Mouse (Mus musculus) heart, adult 2 months (tissue): ENCODE data around the gene Coro1a. TPM values are rescaled to one million over a fixed set of nuclear protein-coding genes. Genes with fewer than 3 reads are reported as not detected.

Experiments
- DNase-seq, 2 experiments: peaks; one replicate each; pipeline ENCODE4 v3.0.0; 2021
- H3K27ac ChIP-seq: fragments of 200-600 bp; 2 replicates; pipeline ENCODE4 v1.8.1; 2022
- H3K27me3 ChIP-seq: fragments of 200-500 bp; 2 replicates; pipeline ENCODE4 v1.6.1; 2012; ENCODE audit warnings: mild to moderate bottlenecking, low read length, inconsistent platforms, mixed read lengths; ENCODE audit not compliant: control insufficient read depth, insufficient read depth
- H3K36me3 ChIP-seq: fragments of 200-500 bp; 2 replicates; pipeline ENCODE4 v1.6.1; 2012; ENCODE audit warnings: low read length, inconsistent platforms; ENCODE audit not compliant: control insufficient read depth, insufficient read depth
- H3K4me1 ChIP-seq: fragments of 200-500 bp; 2 replicates; pipeline ENCODE4 v1.6.1; 2011; ENCODE audit warnings: low read length; ENCODE audit not compliant: control insufficient read depth, insufficient read depth
- H3K4me3 ChIP-seq: fragments of 200-600 bp; 2 replicates; pipeline ENCODE4 v1.8.1; 2022
- H3K79me2 ChIP-seq: fragments of 200-500 bp; replicated peaks from 2 replicates; pipeline ENCODE4 v1.6.1; 2012; ENCODE audit warnings: mild to moderate bottlenecking, inconsistent platforms, low read length, moderate library complexity, mixed read lengths; ENCODE audit not compliant: control insufficient read depth, insufficient read depth
- H3K9ac ChIP-seq: fragments of 200-500 bp; 2 replicates; pipeline ENCODE4 v1.6.1; 2012; ENCODE audit warnings: low read depth, mild to moderate bottlenecking, control low read depth, inconsistent platforms, low read length, mixed read lengths
- CTCF ChIP-seq: fragments of 200-600 bp; IDR thresholded peaks from 2 replicates; pipeline ENCODE4 v1.8.1; 2022; ENCODE audit warnings: antibody characterized with exemption, mild to moderate bottlenecking, moderate library complexity
- EP300 ChIP-seq: fragments of 200-500 bp; IDR thresholded peaks from 2 replicates; pipeline ENCODE4 v1.6.1; 2011; ENCODE audit warnings: low read depth, low read length, control low read depth; ENCODE audit not compliant: insufficient read depth
- POLR2A ChIP-seq: fragments of 200-500 bp; IDR thresholded peaks from 2 replicates; pipeline ENCODE4 v1.6.1; 2011; ENCODE audit warnings: mild to moderate bottlenecking, low read depth, low read length, control low read depth; ENCODE audit not compliant: insufficient read depth
- WGBS: fragments of 180-500 bp; shearing (Covaris S2); methylation state at CpG from one replicate; pipeline ENCODE4 v1.1.7; 2018; 5-methylcytosine and 5-hydroxymethylcytosine counted together
- intact Hi-C: fragments of 180-260 bp; cut with DNase I; formaldehyde crosslinking; loops from one replicate; pipeline ENCODE4 v1.15.1; 2025
- polyA plus RNA-seq: library from polyadenylated mRNA; depleted of rRNA; stranded (reverse); fragments of >200 nt; gene quantifications from 2 replicates; pipeline ENCODE4 v1.2.3, GENCODE M21; 2012
- total RNA-seq, 2 experiments: library from RNA; stranded (reverse); gene quantifications; 2 replicates each; pipeline ENCODE4 v1.2.3; 2021

The Coro1a gene
- total and polyA plus RNA-seq, 3 experiments, result 9.8 to 33.7 (median 12.1) TPM

GRCm38 (mm10) chr7:126703757-126704077 lies 3.9 kb downstream of the Coro1a start:
- WGBS, result 21% methylated on average over 7 of the region's 7 CpGs
- Histone ChIP-seq H3K79me2 (no peaks in the 10 kb centered on the region), H3K27ac (peak overlapping the region; percentile 28; the same call in 1 of the 2 replicates), H3K4me1 (peaks cover 5% of the 10 kb centered on the region; the same call in 1 of the 2 replicates), H3K9ac (no peak overlapping the region), H3K27me3 (peaks cover 3% of the 10 kb centered on the region), H3K4me3 (no peak overlapping the region; the same call in 1 of the 2 replicates), H3K36me3 (no peaks in the 10 kb centered on the region)
- no peak for DNase-seq
- intact Hi-C loops, result no loop called here
- TF ChIP-seq CTCF (no peak), EP300 (no peak), POLR2A (no peak)

DNA sequence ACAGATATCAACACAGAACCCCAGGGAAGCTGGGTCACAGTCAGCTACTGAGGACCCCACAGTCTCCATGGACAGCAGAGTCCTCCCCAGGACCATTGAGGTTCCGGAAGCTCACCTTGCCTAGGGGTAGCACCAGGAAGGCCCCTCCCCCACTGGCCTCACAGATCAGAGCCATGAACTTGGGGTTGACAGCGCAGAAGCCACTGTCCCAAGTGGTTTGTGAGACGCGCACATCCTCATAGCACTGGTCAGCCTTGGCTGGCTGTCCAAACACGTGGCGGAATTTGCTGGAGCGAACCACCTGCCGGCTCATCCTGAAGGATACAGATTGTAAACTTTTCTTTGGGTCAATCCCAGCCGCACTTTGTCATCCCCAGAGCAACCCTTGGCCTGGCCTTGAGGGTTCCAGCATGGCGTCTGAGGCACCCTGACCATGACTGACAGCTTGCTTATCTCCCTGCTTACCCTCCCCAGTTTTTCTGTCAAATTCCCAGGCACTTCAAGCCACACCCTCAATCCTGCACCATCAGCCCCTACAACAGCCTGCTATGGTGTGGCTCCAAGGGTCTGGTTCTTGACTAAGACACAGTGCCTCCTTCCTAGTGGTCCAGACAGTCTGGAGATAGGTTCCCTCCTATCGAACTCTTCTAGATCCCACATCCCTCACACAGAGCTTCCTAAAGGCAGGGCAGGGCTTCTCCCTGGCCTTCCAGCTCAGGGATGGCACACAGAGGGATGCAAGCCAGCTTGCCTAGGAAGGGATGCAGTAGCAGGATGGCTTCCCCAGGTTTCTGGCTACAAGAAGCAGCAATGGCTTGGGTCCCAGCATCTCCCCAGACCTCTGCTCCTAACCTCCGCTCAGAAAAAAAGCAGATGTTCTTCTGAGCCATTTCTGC lies 4.5 kb downstream of the Coro1a start:
- peaks cover 3% of the 10 kb centered on the region for H3K27me3 ChIP-seq
- H3K36me3 ChIP-seq, result no peaks in the 10 kb centered on the region
- H3K4me3 ChIP-seq, result no peak overlapping the region; the same call in 1 of the 2 replicates
- peak overlapping the region; percentile 28; the same call in 1 of the 2 replicates for H3K27ac ChIP-seq
- no peaks in the 10 kb centered on the region for H3K79me2 ChIP-seq
- intact Hi-C loops, result no loop called here
- peak overlapping the region; percentile 8; the same call in 1 of the 2 replicates for H3K9ac ChIP-seq
- peaks cover 5% of the 10 kb centered on the region; the same call in 1 of the 2 replicates for H3K4me1 ChIP-seq
- no peak for DNase-seq
- 71% methylated on average over 12 of the region's 12 CpGs for WGBS
- no peak for TF ChIP-seq EP300
- TF ChIP-seq POLR2A, result no peak
- no peak for TF ChIP-seq CTCF

DNA sequence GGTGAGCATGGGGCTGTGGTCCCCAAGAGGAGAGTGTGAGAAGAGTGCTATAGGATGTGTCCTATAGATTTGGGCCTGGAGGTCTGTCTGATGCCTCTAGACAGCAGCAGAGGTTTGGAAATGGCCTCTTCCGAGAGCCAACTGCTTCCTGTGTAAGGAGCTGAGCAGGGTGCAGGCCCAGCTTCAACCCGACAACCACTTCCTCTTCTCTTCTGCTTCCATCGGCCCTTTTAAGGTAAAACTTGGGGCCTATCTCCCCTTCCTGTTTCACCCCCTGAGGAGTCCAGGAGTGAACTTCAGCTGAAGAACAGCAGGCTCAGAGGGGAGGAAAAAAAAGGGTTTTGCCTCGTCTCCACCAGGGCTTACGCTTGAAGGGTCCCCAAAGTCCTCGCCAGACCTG lies 5.2 kb downstream of the Coro1a start:
- 62% methylated on average over 6 of the region's 6 CpGs for WGBS
- DNase-seq, result peak in 1 of 2 experiments; percentile 59
- no peak for TF ChIP-seq EP300
- no peak for TF ChIP-seq CTCF
- TF ChIP-seq POLR2A, result 0 out of 2 replicates have a peak, but pooled peaks have one; percentile 14
- H3K4me1 ChIP-seq, result peaks cover 5% of the 10 kb centered on the region; the same call in 1 of the 2 replicates
- intact Hi-C loops, result no loop called here
- no peak overlapping the region for H3K9ac ChIP-seq
- peaks cover 3% of the 10 kb centered on the region for H3K27me3 ChIP-seq
- H3K79me2 ChIP-seq, result no peaks in the 10 kb centered on the region
- H3K4me3 ChIP-seq, result no peak overlapping the region
- H3K27ac ChIP-seq, result peak overlapping the region; percentile 5; the same call in 1 of the 2 replicates
- no peaks in the 10 kb centered on the region for H3K36me3 ChIP-seq

- Histone ChIP-seq H3K9ac (peak overlapping the region; percentile 31), H3K4me1 (peaks cover 5% of the 10 kb centered on the region), H3K27me3 (peaks cover 3% of the 10 kb centered on the region), H3K4me3 (no peak overlapping the region), H3K36me3 (no peaks in the 10 kb centered on the region), H3K79me2 (no peaks in the 10 kb centered on the region), H3K27ac (no peak overlapping the region)
- TF ChIP-seq POLR2A (no peak), CTCF (no peak), EP300 (no peak)
- DNase-seq, result no peak
- 53% methylated on average over 24 of the region's 24 CpGs for WGBS
- intact Hi-C loops, result no loop called here
Measured at GRCm38 (mm10) chr7:126701559-126702357, 5.8 kb downstream of the Coro1a start.

DNA sequence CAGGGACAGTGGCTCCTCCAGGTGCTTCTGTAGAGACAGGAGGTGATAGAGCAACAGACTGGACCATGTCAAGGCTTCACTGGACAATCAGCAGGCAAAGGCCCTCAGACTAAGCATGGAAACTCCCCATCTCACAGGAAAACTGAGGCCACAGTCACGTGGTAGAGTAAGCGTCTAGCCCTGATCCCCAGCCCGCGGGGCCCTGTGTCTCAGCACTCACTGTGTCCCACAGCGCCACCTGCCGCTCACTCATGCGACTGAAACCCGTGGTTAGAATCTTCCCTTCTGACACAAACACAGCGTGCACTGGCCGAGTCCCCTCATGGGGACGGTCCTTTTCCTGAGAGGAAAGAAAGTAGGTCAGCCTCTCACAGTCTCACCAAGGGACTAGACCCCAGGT lies 6.5 kb downstream of the Coro1a start:
- intact Hi-C loops, result no loop called here
- H3K4me3 ChIP-seq, result no peak overlapping the region
- 1% methylated on average over 11 of the region's 11 CpGs for WGBS

More for the DNA sequence above, 6.5 kb downstream of the Coro1a start:
- H3K36me3 ChIP-seq, result no peaks in the 10 kb centered on the region
- H3K79me2 ChIP-seq, result peaks cover 1% of the 10 kb centered on the region; the same call in 1 of the 2 replicates
- H3K4me1 ChIP-seq, result peaks cover 7% of the 10 kb centered on the region
- peaks cover 3% of the 10 kb centered on the region for H3K27me3 ChIP-seq
- no peak overlapping the region for H3K27ac ChIP-seq
- peak overlapping the region; percentile 31 for H3K9ac ChIP-seq
- peak; percentile 87 to 90 for DNase-seq
- TF ChIP-seq POLR2A, result no peak
- peak; percentile 98 for TF ChIP-seq CTCF
- TF ChIP-seq EP300, result 0 out of 2 replicates have a peak, but pooled peaks have one; percentile 40
